Mouse (Mus musculus) brain, embryonic 18.5 days (tissue): Measurements from ENCODE around the gene Prune1.

ENCODE experiments used
- DNase-seq: peaks from one replicate; pipeline ENCODE4 v3.0.0-alpha.2; 2012; ENCODE audit warnings: low read depth, low spot score

The Prune1 gene

DNA sequence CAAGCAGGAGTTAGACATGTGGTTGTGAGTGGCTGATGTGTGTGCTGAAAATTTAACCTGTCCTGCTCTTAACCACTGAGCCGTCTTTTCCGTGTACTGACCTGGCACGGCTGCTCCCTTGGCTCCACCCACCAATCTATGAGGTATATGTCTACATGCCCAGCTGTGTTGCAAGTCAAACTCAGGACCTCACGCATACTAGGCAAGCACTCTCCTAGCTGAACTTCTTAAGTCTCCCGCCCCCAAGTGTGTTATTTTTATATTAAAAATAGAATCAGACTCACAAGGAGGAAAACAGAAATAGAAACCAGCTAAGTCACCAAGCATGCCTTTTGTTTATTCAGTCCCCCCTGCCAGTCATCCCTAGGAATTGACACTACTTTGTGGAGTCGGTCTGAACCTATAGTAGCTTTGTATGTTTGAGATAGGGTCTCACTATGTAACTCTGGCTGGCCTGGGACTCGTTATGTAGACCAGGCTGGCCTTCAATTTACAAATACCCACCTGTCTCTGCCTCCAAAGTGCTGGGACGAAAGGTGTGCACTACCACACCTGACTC is 44.3 kb downstream of the Prune1 start:
- DNase-seq, result no peak

DNA sequence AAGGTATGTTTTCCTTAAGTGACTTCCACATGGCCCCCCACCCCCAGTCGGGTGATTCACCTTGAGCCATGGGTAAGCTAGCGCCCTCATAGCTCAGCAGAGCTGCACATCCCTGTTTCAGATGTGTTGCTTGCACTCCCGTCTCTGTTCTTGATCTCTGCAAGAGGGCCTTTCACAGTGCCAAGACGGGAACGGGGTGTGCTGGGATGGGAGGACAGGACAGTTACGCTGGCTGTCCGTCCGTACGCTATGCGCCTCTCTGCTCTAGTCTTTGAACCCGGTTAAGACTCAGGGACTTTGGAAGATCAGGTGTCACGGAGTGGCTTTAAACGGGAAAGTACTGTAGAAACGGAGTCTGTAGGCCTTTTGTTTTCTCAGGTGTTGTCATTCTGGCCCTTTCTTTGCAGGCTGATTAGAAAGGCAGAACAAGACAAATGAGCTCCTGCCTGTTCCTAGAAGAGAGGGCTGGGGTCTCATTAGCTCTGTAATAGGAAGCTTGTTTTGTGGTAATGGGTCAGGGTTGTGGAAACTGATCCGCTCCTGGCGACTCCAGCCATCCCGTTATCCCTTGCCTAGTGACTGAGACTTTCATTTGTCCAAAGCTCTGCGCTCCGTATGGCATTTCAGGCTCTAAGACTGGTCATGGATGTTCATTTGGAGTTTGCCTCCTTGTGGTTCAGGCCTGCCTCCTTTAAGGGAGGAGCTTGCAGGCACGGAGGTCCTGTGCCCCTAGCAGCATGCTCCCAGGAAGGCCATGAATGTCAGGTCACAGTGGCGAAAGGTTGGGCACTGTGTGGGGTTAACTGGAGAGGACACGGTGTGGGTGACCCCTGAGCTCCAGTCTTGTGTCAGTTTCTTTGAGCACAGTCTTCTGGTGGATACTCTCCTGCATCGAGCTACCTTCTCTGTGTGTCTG is 46.2 kb downstream of the Prune1 start:
- DNase-seq, result no peak

DNA sequence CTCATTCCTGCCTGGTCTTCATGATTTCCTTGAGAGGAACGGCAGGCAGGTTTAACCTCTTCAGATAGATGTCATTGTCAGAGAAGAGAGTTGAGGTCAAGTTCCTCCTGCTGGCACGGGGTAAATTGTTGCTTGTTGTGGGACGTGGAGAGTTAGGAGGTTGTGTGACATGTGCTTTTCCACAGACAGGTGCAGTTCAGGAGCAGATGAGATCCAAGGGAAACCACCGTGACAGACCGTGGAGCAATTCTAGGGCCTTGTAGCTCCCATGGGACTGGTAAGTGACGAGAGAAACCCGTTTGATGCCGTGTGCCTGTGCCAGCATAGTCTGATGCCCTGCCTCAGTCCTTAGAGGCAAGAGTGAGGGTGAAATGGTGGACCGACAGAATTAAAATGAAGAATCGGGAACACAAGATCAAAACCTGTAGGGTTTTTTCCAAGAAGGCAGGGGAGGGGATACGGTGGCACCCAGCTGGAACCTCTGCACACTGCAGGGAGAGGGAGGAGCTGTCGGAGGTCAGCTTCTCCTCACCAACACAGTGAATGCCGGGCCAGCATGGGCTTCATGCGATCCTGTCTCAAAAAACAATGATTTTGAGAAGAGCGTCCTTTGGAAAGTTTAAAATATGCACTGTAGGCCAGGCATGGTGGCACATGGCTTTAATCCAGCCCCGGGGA is 48.4 kb downstream of the Prune1 start:
- no peak for DNase-seq

DNA sequence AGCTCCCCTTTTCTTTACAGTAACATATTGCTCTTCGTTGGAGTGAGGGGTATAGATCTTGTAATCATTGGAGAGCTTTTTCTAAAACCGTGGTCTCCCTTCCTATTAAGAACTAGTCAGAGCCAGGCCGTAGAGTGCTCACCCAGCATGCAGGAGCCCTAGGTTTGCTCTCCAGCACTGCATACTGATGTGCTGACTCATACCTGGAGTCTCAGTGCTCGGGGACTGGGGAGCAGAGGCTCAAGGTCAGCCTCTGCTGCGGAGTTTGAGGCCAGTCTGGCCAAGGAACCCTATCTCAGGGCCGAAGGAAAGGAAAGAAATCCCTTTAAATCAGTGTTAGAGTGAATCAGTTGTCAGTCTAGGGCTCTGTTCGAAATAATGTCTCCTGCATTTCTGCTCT is 49.1 kb downstream of the Prune1 start:
- no peak for DNase-seq

DNA sequence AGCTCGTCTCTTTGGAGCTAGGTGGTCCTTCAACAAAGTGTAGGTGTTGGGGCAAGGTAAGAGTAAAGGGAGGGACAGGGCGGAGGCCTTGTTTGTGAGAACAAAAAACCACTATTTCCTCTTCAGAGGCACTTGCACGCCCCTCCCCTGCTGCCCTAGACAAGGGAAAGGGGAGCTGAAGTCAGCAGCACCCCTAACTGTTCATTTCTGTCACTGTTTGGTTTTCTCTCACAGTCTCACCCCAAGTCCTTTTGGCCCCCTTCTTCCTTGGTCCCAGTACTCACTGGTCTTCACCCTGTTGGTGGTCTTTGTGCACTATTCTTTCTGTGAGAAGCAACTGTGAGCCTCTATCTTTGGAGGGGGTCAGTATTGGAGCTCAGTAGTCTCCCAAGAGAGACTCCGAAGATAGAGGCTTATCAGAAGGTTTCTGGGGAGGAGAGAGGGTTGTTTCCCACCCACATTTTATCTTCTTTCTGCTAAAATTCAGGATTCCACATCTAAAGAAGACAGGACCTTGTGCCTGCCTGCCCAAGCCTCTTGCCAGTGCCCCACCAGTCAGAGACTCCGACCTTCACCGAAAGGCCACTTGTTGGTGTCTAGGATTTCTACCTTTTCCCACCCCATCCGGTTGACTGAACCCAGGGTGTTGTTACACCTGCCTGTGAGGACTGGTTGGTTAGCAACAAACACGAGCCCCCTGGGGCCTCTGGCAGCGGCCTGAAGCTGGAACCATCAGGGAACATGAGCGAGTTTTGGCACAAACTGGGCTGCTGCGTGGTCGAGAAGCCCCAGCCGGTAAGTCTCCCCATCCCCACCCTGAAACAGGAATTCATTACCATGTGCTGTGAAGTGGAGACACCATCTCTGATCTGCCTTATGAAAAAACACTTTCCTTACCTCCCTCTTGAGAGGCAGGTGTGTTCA is 50.3 kb downstream of the Prune1 start, which contains the start of gene Mllt11:
Mllt11 (minus strand) TSS at position 874 of the 924 bp plus-strand sequence.
- DNase-seq, result no peak

DNA sequence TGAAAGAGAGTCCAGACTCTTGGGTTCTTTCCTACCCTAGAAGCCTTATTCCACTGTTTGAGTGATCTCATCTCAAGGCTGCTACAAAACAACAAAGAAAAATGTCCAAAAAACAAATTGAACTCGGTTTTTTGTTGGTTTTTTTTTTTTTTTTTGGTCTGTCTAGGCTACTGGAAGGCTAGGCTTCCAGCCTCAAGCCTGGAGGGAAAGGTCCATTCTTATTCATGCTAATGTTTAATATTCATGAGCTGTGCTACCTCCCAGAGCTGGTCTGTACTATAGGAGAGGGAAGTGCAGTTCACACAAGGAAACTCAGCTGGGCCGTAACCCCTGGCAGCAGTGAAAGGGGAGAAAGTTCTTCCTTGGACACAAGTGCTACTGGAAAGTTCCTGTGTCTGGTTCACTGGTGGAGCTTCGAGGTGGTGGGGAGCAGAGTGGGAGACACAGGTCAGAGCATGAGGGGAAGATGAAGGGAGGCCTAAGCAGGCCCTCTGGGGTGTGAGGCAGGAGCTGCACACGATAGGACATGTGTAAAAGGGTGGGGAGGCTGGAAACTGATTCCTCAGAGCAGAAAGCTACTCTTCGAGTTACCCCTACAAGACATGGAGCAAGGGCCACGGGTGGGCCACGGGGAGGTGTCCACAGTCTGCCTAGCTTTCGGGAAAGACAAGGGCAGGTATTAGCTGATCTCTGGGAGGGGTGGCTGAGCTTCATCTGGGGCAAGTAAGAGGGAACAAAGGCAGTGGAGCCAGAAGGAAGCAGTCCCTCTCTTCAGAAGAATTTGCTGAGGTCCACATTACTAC is 51.2 kb downstream of the Prune1 start:
- DNase-seq, result peak; percentile 8

DNA sequence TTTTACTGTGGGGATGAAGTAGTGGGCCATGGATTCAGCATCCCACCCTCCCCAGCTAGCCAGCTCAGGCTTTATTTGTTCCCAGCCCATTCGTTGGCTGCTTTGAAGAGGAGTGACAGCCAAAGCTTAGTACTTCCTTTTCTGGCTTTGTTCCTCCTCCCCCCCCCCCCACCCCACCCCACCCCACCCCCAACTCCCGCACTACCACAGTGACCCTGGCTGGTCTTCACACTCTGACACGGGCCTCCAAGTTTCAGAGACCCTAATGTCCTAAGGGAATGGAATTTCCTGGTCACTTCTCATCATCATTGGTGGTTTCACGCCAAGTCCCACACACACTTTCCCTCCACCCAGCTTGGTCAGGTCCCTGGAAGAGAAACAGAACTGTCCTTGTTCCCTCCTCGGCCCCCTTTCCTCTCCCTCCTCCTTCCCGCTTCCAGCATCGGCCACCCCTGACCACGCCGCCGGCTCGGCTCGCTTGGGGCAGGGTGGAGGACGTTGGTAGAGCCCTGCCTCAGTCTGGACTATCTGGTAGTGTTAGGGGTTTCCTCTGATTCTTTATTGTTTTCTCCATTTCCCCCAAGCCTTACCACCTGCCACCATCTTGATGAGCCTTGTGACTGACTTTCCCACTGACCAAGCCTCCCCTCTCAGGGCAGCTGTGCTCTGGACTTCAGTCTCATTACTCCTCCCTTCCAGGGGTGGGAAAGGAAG is 51.9 kb downstream of the Prune1 start:
- DNase-seq, result peak; percentile 20

DNA sequence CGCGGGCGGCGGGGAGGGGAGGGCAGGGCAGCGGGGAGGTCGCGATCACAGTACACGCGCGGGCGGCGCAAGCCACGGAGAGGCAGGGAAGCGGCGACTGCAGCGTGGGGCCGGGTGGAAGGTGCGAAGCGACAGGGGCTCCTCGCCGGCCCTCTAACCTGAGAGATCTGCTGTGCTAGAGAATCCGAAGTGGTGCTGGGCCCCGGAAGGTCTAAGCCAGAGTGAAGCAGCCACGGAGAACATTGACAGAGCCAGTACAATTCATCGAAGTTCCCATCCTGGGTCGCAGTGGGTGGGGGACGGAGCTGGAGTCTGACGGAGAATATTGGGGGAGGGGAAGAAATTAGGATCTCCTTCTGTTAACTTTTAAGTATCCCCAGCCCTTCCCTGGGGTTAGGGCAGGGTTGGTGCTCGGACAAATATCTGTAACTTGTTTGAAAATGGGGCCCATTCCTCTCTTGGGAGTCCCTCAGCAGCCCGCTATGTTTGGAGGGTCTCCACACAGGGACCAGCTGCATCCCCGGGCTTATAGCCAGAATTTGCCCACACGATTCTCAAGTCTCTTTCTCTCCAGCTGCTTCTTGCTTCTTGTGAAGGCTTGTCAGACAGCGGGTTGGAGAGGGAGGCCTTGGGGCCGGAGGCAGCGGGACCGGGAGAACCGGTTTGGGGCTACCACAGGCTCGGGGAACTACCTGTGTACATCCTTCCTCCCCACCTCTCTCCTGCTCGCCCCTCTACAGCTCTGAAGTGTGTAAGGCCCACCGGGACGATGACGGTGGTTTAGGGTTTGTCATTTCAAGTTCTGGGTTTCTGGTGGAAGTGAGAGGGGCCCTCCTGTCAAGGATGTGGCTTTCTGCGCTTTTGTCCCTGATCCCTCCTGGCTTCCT is 52.7 kb downstream of the Prune1 start:
- peak; percentile 37 for DNase-seq

DNA sequence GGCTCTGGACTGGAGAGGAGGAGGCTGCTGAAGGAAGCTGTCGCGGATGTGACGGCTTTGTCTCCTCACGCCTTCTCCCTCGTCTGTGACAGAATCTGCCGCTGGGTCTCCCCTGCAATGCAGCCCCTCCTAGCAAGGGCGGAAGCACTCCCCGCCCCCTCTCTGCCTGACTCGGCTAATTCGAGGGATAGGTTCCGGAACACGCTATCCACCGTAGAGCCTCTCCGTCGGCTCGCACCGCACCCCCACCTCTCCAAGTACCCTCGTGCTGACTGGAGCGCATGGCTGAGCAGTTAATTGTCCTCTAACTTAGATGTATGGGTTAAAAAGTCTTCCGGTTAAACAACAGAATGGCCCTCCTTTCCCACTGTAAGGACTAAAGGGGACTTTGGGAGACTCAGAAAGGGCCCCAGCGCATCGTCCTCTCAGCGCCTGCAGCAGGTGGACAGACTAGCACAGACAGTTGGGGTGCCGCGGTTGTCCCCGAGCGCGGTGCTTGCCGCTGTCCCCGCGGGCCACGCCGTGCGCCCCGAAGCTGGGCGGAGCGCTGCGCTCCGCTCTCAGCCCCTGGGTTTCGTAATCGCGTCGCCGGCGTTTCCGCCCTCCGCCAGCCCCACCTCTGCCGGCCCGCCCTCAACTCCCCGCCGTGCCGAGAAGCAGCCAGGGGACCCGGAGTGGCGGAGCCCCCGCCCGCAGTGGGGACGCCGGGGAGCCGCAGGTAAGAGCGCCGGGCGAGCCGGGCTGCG is 53.6 kb downstream of the Prune1 start, which contains the start of gene Cdc42se1:
Cdc42se1 (plus strand) TSS at position 585 of the 746 bp plus-strand sequence.
- DNase-seq, result peak; percentile 91

DNA sequence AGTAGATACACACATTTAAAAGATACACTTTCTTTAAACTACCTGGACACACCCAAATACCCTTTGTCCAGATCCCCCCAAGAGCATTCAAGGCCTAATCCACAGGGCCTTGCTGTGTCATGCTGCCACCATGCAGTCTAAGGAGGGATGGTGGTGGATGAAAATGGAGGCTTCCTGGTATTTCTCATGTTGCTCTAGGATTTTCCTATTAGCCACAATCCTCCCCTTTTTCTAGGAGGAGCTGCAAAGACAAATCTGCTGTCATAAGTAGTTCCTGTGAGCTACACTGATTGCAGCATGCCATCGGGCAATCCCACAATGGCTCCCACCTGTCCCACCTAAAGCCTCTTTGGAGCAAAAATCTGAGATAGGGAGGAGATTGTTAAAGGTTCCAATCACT is 54.7 kb downstream of the Prune1 start:
- DNase-seq, result no peak

DNA sequence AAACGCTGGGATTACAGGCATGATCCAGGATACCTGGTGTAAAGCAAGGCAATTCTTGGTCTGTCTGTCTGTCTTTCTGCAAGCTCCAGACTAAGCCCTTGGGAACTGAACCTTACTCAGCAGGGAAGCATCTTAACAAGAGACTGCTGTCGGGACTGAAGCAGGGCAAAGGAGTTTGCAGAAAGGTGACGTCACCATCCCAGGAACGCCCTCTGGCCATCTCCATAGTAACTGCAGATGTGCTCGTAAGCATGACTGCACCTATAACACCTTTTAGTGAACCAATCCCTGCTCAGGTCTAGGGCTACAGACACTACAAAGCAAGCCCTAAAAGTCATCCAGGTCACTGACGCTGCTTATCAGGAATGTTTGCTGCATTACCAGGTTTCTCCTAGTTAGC is 57.6 kb downstream of the Prune1 start:
- DNase-seq, result no peak

DNA sequence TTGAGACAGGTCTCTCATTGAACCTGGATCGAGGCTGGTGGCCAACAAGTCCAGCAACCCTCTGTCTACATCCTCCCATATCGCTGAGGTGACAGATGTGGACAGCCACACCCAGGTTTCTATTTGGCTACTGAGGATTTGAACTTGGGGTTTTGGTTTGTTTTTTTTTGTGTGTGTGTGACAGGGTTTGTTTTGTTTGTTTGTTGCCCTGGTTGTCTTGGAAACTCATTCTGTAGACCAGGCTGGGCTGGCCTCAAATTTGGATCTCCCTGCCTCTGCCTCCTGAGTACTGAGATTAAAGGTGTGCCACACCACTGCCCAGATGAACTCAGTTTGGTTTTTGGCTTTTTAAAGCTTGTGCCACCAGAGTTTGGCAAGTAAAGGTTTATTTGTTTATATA is 58.8 kb downstream of the Prune1 start:
- DNase-seq, result no peak

DNA sequence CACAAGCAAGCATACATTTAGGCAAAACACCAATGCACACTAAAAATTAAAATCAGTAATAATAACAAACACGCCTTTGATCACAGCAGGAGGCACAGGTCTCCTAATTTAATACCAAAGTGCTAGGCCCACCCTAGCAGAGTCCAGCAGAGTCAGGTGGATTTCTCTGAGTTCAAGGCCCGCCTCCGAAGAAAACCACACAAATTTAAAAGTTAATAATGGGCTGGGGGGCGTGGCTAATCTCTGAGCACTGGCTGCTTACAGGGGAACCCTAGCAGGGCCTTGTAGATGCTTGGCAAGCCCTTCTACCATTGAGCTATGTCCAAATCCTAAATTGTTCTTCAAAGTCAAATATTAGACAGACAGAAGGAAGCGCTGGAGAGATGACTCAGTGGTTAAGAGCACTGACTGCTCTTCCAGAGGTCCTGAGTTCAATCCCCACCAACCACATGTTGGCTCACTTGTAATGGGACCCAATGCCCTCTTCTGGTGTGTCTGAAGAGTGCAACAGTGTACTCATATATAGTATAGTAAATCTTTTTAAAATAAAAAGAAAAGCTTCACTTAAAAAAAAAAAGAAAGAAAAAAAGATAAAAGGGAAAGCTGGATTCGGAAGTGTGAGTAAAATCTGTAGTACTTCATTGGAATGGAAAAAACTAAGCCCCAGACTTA is 63.3 kb downstream of the Prune1 start:
- no peak for DNase-seq

DNA sequence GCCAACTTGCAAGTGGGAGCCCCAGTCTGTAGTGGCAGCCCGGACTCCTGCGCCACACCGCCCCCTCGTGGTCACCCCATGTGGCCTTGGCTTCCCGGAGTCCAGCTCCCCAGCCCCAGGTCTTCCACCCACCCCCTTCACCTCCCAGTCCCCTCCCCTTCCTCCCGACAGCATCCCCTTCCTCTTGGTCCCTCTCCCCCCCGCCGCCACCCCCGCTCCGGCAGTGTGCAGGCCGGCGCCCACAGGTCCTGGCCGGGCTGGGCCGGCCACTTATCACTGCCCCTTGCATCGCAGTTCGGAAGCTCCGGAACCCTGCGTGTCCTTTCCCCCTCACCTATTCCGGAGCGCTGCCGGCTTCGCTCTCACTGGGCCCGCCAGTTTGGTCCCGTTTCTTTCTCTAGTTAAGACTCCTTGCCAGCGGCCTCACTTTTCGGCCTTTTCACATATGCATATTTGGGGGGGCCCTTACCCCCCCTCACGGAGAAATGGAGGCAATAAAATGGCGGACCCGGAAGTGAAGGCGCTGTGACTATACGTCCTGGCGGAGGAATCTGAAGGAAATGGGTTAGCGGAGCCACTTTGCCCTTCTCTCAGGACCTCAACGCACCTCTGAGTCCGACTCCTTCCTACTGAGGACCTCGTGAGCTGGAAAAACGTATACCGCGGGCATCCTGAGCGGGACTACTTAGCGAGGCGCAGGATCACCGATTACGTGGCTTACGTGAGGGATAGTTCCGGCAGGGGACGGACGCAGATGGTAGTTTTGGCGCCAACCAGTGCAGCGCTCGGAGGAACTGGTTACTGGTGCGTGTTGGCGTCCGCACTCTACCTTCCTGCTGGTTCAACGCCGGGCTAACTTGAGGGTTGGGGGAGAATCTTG is 64.4 kb downstream of the Prune1 start, which contains the start of gene Gabpb2:
Gabpb2 (minus strand) TSS at position 662 of the 880 bp plus-strand sequence.
- peak; percentile 79 for DNase-seq

DNA sequence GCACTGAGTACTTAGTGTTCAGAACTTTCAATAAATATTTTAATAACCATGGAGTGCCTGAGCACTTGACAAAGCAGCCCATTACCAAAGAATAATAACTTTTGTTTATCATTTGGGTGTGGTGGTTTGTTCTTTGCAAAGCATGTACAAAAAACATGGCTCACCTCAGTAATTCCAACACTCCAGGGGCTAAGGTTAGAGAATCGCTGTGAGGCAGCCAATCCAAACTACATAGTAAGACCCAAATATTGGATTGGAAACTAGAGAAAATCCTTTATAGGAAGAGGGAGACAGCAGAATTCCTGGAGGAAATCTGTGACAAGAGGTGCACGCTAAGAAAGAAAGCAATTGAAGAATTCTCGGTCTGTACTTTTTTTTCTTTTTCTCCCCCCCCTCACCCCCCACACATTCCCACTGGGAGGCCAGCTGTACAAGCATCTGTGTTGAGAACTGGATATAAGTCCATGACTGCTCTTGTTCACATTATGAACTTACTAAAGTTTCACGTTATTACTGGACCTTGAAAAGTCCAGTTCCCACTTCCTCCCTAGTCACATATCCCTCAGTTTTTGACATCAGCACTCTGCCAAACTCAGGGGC is 65.1 kb downstream of the Prune1 start:
- DNase-seq, result no peak

DNA sequence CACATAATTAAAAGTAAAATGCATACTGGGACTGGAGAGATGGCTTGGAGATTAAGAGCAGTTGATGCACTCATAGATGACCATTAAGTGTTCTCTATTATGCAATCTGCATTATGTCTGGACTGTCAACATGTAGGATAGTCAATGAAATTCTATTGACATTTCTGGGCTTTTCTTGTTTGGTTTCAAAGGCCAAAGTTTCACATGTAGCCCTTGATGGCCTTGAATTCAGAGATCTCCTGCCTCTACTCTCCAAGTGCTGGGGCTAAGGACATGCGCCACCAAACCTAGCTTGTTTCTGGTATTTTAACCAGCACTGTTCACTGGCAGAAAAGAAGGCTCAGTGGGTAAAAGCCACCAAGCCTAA is 68.3 kb downstream of the Prune1 start:
- DNase-seq, result no peak
